Mouse (Mus musculus): ENCODE results near the gene Tsen2.

DNA sequence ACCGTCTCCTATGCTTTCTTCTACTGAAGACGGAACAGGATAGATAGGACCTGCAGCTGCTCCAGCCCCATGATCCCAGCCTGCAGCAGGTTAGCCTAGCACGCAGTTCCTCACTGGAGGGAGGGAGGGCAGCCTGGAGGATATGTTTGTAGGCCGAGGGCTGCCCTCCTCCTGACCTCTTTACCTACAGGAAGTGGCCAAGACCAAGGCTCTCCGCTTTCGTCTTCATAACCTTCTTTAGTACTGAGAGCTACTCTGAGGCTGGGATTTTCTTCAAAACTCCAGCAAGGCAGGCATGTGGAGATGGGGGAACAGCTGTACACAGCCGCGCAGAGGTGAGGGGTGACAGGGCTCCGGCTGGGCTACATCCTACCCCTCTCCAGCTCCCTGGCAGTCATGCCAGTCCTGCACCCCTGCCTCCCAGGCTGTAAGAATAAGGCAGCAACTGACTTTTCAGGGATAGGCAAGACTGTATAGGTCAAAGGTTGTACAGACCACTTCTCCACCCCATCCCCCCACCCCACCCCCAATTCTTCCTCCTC, 19.9 kb upstream of the Tsen2 start:
- TF ChIP-seq POLR2A (IDR thresholded peaks at IDR 0.05; ENCODE audit: borderline replicate concordance, insufficient read depth, low read length) (no peak), CTCF (IDR thresholded peaks at IDR 0.05; ENCODE audit: borderline replicate concordance, insufficient read depth, low read depth, low read length) (no peak)
